Mouse (Mus musculus) heart, embryonic 16.5 days (tissue): ENCODE results near the gene Ano1. TPM values are rescaled to one million over a fixed set of nuclear protein-coding genes. Genes with fewer than 3 reads are reported as not detected.

ENCODE experiments used
- ATAC-seq: fragments of 200-750 bp; cut with Nextera tagmentation; replicated peaks from 2 replicates; pipeline ENCODE4 v1.8.0; 2017; ENCODE audit warnings: moderate number of reproducible peaks; ENCODE audit not compliant: insufficient read depth, low FRiP score; ENCODE audit errors: extremely low read depth
- H3K27ac ChIP-seq: fragments of 300-500 bp; sonication (generic); 2 replicates; pipeline ENCODE4 v1.5.1; 2014; ENCODE audit warnings: mild to moderate bottlenecking, low read length, control low read depth, moderate library complexity
- H3K27me3 ChIP-seq: fragments of 300-500 bp; sonication (generic); 2 replicates; pipeline ENCODE4 v1.6.1; 2014; ENCODE audit warnings: low read length, mixed read lengths; ENCODE audit not compliant: control insufficient read depth, insufficient read depth
- H3K36me3 ChIP-seq: fragments of 300-500 bp; sonication (generic); 2 replicates; pipeline ENCODE4 v1.6.1; 2014; ENCODE audit not compliant: control insufficient read depth, insufficient read depth
- H3K4me1 ChIP-seq: fragments of 300-500 bp; sonication (generic); 2 replicates; pipeline ENCODE4 v1.6.1; 2014; ENCODE audit warnings: low read length, mixed read lengths; ENCODE audit not compliant: control insufficient read depth, insufficient read depth
- H3K4me2 ChIP-seq: fragments of 300-500 bp; sonication (generic); 2 replicates; pipeline ENCODE4 v1.6.1; 2014; ENCODE audit warnings: low read depth, mild to moderate bottlenecking, control low read depth, low read length
- H3K4me3 ChIP-seq: fragments of 300-500 bp; sonication (generic); 2 replicates; pipeline ENCODE4 v1.5.1; 2014; ENCODE audit warnings: mild to moderate bottlenecking, control low read depth, low read length
- H3K9ac ChIP-seq: fragments of 300-500 bp; sonication (generic); 2 replicates; pipeline ENCODE4 v1.6.1; 2014; ENCODE audit warnings: low read length, control low read depth
- H3K9me3 ChIP-seq: fragments of 300-500 bp; sonication (generic); replicated peaks from 2 replicates; pipeline ENCODE4 v1.6.1; 2016; ENCODE audit warnings: low read length; ENCODE audit not compliant: control insufficient read depth
- WGBS: fragments of 180-500 bp; shearing (Covaris S2); extraction: QIAGEN DNeasy Blood & Tissue Kit; methylation state at CpG from one replicate; pipeline ENCODE4 v1.1.7; 2014; 5-methylcytosine and 5-hydroxymethylcytosine counted together
- polyA plus RNA-seq: library from polyadenylated mRNA; unstranded; fragments of >200 nt; fragmentation: Nextera tagmentation; extraction: Ambion mirVana; gene quantifications from 2 replicates; pipeline ENCODE4 v1.2.1, GENCODE M21; 2015

The Ano1 gene
- polyA plus RNA-seq, 1 experiment from 2014 or later, result 7.3 TPM

DNA sequence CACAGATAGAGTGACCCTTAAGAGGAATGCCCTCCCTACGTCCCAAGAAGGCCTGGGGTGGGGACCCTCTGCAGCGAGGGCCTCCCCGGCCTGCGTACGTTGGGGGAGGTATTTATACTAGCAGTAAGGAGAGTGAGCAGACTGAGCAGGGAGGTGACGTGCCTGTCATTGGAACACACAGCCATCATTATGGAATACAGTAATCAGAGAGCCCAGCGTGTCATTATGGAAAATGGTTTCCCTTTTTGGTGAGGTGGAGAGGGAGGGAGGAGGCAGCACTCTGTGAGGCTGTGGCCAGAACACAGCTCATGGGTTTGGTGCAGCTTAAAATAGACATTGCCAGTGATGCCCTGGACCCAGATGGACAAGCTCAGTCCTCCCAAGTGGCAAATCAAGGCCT is 11.1 kb downstream of the Ano1 start:
- Histone ChIP-seq H3K27me3 (peaks cover 32% of the 10 kb centered on the region), H3K36me3 (no peaks in the 10 kb centered on the region), H3K4me1 (peaks cover 6% of the 10 kb centered on the region), H3K27ac (no peak overlapping the region), H3K9ac (no peak overlapping the region), H3K9me3 (no peaks in the 10 kb centered on the region), H3K4me3 (no peak overlapping the region), H3K4me2 (no peak overlapping the region)
- ATAC-seq, result no peak
- WGBS, result 43% methylated on average over 7 of the region's 7 CpGs

DNA sequence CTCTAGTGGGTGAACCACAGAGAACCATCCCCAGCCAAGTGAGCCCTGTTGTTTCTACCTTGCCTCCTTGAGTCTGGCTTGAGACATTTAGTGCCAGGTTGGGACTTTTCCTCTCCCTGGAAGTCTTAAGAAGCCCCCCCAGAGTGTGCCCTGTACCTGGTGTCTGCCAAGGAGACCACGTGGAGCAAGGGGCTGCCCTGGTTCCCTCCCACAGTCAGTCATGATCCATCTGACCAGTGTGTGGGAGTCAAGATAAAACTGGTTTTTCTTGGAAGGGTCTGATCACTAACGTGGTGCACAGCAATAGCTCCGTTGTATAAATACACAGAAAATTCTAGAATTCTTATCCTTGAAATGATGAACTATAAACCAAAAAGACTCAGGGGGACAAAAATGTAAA is 12.0 kb downstream of the Ano1 start:
- WGBS, result 34% methylated on average over 3 of the region's 3 CpGs
- H3K9ac ChIP-seq, result no peak overlapping the region
- H3K4me1 ChIP-seq, result peaks cover 6% of the 10 kb centered on the region
- no peak for ATAC-seq
- no peak overlapping the region for H3K4me3 ChIP-seq
- H3K27ac ChIP-seq, result no peak overlapping the region
- H3K36me3 ChIP-seq, result no peaks in the 10 kb centered on the region
- no peaks in the 10 kb centered on the region for H3K9me3 ChIP-seq
- peaks cover 32% of the 10 kb centered on the region for H3K27me3 ChIP-seq
- H3K4me2 ChIP-seq, result no peak overlapping the region

DNA sequence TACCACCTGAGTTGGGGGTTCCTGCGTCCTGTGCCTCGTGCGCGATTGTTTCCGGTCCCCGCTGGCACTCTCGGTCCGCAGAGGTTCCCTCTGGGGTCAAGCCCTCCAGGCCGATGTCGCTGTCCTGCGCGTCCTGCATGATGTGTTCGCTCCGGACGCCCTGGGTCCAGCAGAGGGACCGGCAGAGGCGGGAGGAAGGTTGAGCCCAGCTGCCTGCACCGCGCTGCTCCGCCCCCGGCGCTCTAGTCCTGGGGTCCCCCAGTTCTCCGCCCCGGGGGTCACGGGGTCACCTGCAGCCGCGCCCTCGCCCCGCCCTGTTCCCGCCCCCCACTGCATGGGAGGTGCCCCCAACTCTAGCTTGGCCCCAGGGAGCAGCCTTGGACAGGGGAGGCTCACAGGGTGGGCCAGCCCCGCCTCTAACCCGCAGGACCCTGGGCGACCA is 13.4 kb downstream of the Ano1 start:
- 0% methylated on average over 33 of the region's 33 CpGs for WGBS
- peaks cover 6% of the 10 kb centered on the region for H3K4me1 ChIP-seq
- H3K27ac ChIP-seq, result no peak overlapping the region

DNA sequence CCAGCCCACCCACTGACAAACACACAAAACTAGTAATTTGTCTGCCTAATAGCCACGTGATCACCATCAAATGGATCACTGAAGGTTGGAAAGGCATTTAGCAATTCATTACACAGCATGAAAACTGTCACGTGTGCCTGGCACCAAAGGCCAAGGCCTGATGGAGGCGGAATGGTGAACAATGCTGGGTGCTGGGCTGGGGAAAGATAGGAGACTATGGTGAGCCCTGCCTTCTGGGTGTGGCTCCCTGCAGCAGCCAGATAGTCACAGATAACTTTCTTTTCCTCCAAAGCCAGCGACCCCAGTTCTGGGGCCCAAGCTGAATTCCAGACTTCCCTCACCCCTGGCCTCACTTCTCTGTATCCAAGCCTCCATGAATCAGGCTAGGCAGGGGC is 19.9 kb downstream of the Ano1 start:
- H3K4me3 ChIP-seq, result no peak overlapping the region
- no peaks in the 10 kb centered on the region for H3K4me1 ChIP-seq
- H3K27ac ChIP-seq, result no peak overlapping the region
- WGBS, result 50% methylated on average over 4 of the region's 4 CpGs
- no peaks in the 10 kb centered on the region for H3K9me3 ChIP-seq
- no peak for ATAC-seq
- no peak overlapping the region for H3K9ac ChIP-seq
- H3K36me3 ChIP-seq, result no peaks in the 10 kb centered on the region
- no peak overlapping the region for H3K4me2 ChIP-seq
- H3K27me3 ChIP-seq, result peaks cover 3% of the 10 kb centered on the region

More for the DNA sequence above, 13.4 kb downstream of the Ano1 start:
- H3K36me3 ChIP-seq, result no peaks in the 10 kb centered on the region
- no peaks in the 10 kb centered on the region for H3K9me3 ChIP-seq
- no peak for ATAC-seq
- H3K9ac ChIP-seq, result peak overlapping the region; percentile 57
- H3K27me3 ChIP-seq, result peaks cover 32% of the 10 kb centered on the region
- H3K4me3 ChIP-seq, result peak overlapping the region; percentile 41
- H3K4me2 ChIP-seq, result peak overlapping the region; percentile 63

DNA sequence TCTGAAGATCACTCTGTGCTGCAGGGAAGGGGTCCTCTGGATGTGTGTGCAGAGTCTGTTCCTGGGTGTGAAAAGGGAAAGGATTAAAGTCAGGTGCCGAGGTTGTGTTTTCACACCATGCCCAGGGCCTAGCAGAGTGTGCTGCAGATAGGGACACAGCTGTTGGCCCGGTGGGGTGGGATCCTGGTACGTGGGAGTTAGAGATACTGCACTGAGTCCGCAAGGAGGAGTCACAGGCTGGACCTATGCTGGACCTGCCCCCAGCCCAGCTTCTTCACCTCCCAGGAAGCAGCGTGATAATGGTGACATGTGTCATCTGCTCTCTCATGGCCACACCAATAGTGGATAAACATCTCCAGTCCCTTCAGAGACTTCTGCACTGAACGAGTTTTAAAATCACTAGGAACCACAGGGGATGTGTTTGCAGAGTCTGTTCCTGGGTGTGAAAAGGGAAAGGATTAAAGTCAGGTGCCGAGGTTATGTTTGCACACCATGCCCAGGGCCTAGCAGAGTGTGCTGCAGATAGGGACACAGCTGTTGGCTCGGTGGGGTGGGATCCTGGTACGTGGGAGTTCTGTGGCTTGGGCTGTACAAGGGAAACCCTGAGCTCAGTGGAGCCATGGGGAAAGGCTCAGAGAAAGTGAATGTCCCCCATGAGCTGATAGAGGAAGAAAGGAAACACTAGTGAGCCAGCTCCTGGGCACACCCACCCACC is 20.4 kb downstream of the Ano1 start:
- no peak overlapping the region for H3K4me3 ChIP-seq
- H3K9me3 ChIP-seq, result no peaks in the 10 kb centered on the region
- 35% methylated on average over 9 of the region's 9 CpGs for WGBS
- H3K27me3 ChIP-seq, result no peaks in the 10 kb centered on the region; the same call in 1 of the 2 replicates
- H3K27ac ChIP-seq, result no peak overlapping the region
- H3K4me2 ChIP-seq, result no peak overlapping the region
- H3K36me3 ChIP-seq, result no peaks in the 10 kb centered on the region
- no peak overlapping the region for H3K9ac ChIP-seq
- no peak for ATAC-seq
- H3K4me1 ChIP-seq, result no peaks in the 10 kb centered on the region

DNA sequence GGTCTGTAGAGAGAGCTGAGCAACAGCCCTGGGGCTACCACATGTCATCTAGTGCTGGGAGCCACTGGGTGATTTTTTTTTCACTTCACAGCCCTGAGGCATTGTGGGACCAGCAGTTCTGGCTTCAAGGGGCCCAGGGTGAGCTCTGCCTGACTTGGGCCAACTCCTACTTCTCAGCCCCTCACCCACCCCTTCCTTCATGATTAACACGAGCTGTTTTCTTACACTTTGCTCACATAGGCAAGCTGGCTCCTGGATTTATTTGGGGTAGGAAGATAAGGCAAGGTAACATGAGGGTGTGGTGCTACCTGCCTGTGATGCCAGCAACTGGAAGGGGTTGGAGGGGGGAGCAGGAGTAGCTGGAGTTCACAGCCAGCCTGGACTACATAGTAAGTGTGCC is 27.5 kb downstream of the Ano1 start:
- H3K4me1 ChIP-seq, result no peaks in the 10 kb centered on the region
- no peaks in the 10 kb centered on the region for H3K36me3 ChIP-seq
- no peak for ATAC-seq
- H3K4me3 ChIP-seq, result no peak overlapping the region
- H3K4me2 ChIP-seq, result no peak overlapping the region
- no peaks in the 10 kb centered on the region for H3K9me3 ChIP-seq
- no peak overlapping the region for H3K9ac ChIP-seq
- H3K27me3 ChIP-seq, result no peaks in the 10 kb centered on the region
- H3K27ac ChIP-seq, result no peak overlapping the region
- 21% methylated on average over 1 of the region's 1 CpGs for WGBS

DNA sequence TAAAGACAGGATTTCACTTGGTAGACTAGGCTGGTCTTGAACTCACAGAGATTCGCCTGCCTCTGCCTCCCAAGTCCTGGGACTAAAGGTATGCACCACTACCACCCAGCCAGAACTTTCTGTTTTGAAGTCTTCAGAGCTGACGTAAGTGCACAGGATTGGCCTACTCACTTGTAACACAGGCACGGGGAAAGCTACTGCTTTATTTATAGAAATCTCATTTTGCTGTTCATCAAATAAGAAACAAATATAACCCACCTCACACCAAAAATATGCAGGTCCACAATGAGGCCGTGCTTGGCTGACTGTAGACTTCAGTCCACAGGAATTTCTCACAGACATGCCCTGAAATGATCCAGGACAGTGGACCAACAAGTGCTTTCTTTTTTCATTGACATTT is 31.8 kb downstream of the Ano1 start:
- Histone ChIP-seq H3K9me3 (no peaks in the 10 kb centered on the region), H3K4me3 (no peak overlapping the region), H3K27ac (no peak overlapping the region), H3K4me1 (no peaks in the 10 kb centered on the region), H3K9ac (no peak overlapping the region), H3K4me2 (no peak overlapping the region), H3K27me3 (no peaks in the 10 kb centered on the region), H3K36me3 (no peaks in the 10 kb centered on the region)
- no peak for ATAC-seq
- WGBS, result 59% methylated on average over 4 of the region's 4 CpGs

DNA sequence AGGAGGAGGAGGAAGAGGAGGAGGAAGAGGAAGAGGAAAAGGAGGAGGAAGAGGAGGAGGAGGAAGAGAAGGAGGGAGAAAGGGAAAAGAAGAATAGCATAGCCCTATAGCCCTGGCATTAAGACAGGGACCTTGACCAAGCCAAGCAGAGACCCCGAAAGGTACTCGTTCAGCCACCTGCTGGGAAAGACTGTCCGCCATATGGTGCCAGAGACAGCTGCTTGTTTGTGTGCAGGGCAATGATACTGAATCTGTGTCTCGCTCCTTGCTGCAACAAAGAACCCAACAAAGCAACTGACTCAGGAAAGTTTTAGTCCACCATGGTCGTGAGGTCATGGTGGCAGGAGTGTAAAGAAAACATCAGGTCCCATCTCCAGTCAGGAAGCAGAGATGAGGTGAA is 34.0 kb downstream of the Ano1 start:
- H3K9me3 ChIP-seq, result no peaks in the 10 kb centered on the region
- H3K4me2 ChIP-seq, result no peak overlapping the region
- 81% methylated on average over 5 of the region's 5 CpGs for WGBS
- H3K9ac ChIP-seq, result no peak overlapping the region
- H3K4me1 ChIP-seq, result no peaks in the 10 kb centered on the region
- H3K27ac ChIP-seq, result no peak overlapping the region
- peaks cover 3% of the 10 kb centered on the region; the same call in 1 of the 2 replicates for H3K27me3 ChIP-seq
- ATAC-seq, result no peak
- no peak overlapping the region for H3K4me3 ChIP-seq
- no peaks in the 10 kb centered on the region for H3K36me3 ChIP-seq

DNA sequence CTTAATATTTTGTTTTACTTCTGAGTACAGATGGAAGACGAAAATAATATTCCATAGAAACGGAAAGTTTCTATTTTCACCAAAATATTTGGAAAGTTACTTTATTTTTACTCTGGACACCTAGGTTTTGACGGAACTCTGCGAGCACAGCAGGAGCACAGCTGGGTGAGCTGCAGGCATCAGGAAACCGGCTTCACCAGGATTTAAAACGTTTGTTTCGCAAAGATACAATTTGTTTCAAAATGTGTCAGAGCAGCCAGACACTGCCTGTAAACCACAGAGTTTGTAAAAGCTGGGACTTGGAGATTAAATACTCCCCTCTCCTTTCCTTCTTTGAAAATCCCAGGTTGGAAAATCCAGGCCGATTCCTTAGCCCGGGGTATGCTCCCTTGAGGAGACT is 53.9 kb downstream of the Ano1 start:
- Histone ChIP-seq H3K4me2 (no peak overlapping the region), H3K9me3 (no peaks in the 10 kb centered on the region), H3K4me3 (no peak overlapping the region), H3K27ac (no peak overlapping the region), H3K4me1 (no peaks in the 10 kb centered on the region), H3K27me3 (no peaks in the 10 kb centered on the region), H3K9ac (no peak overlapping the region), H3K36me3 (no peaks in the 10 kb centered on the region)
- no peak for ATAC-seq
- 76% methylated on average over 9 of the region's 9 CpGs for WGBS
